Mouse (Mus musculus): ENCODE results near the gene Nodal. TPM values are rescaled to one million over a fixed set of nuclear protein-coding genes. Genes with fewer than 3 reads are reported as not detected.
A peak's percentile ranks its signal among the peaks of the same experiment; 100 is the strongest.

Nodal gene
- polyA plus RNA-seq, 1 experiment from 2014 or later: 0.24 TPM

DNA sequence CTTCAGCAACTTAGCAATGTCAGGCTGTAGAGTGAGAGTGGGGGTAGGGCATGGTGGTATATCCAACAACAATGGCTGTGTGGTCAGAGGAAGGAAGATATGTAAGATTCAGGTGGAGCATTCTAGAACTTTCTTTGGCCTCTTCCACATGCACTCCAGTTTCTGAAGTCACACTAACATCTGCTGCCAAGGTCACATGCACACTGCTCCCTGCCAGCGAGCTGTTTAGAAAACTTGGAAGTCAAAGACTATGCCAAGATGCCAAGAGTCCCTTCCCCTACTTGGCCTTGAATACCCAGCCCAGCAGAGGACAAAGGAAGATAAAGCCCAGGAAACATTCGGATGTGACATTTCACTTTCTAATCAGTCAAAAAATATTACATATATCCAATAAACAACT, 14.9 kb upstream of the Nodal start:
- Histone ChIP-seq H3K4me3 (no peak overlapping the region), H3K36me3 (no peaks in the 10 kb centered on the region), H3K4me1 (replicated peaks) (peaks cover 5% of the 10 kb centered on the region), H3K27ac (no peak overlapping the region), H3K27me3 (ENCODE audit: insufficient read depth, poor library complexity, severe bottlenecking) (peaks cover 15% of the 10 kb centered on the region; the same call in 1 of the 2 replicates), H3K9me3 (0 out of 2 replicates have a peak, but pooled peaks cover 3% of the 10 kb centered on the region)
- WGBS: 92% methylated on average over 2 of the region's 2 CpGs
- DNase-seq (ENCODE audit: low spot score): no peak

DNA sequence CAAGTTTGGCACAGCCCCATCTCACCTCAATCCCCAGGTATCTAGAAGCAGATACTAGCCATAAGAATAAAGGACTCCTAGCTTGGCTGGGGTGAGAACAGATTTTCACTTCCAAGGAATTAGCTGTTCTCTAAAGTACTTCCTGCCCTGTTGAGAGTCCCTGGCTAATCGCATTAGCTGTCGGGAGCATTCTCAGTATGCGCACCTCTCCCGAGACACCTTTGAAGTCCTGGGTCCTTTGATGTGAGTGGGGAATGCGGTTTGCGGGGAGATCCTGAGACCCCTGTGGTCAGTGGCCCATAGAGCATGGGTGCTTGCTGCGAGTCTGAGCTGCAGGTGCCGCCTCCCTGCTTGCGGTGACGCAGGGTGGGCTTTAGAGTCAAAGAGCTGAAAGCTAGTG, 11.8 kb upstream of the Nodal start:
- no peak overlapping the region for H3K27ac ChIP-seq
- 21% methylated on average over 10 of the region's 10 CpGs for WGBS
- H3K4me1 ChIP-seq (replicated peaks): peaks cover 21% of the 10 kb centered on the region
- DNase-seq (ENCODE audit: low spot score): no peak
- 0 out of 2 replicates have a peak, but pooled peaks cover 3% of the 10 kb centered on the region for H3K9me3 ChIP-seq
- no peak overlapping the region for H3K4me3 ChIP-seq
- H3K36me3 ChIP-seq: no peaks in the 10 kb centered on the region
- H3K27me3 ChIP-seq (ENCODE audit: insufficient read depth, poor library complexity, severe bottlenecking): peaks cover 20% of the 10 kb centered on the region; the same call in 1 of the 2 replicates

DNA sequence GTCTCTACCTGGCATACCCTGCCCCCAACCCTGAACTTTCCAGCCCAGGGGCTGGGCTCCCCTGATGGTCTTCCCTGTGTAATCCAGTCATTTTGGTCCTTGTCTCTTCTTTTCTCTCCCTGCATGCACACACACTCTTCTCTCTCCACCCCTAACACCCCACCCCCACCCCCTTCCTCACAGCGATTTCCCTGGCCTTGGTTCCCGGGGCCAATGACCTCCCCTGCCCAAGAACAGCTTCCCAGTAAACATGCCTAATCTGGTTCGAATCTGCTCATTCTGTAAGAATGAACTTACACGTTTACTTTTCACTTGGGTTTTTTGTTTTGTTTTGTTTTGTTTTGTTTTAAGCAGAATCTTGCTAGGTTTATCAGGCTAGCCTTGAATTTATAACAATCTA, 8.0 kb upstream of the Nodal start:
- H3K27ac ChIP-seq: no peak overlapping the region
- H3K9me3 ChIP-seq: 0 out of 2 replicates have a peak, but pooled peaks cover 3% of the 10 kb centered on the region
- no peak for DNase-seq (ENCODE audit: low spot score)
- peaks cover 31% of the 10 kb centered on the region for H3K4me1 ChIP-seq (replicated peaks)
- peaks cover 23% of the 10 kb centered on the region for H3K27me3 ChIP-seq (ENCODE audit: insufficient read depth, poor library complexity, severe bottlenecking)
- H3K4me3 ChIP-seq: no peak overlapping the region
- H3K36me3 ChIP-seq: no peaks in the 10 kb centered on the region
- 9% methylated on average over 4 of the region's 4 CpGs for WGBS

- peaks cover 31% of the 10 kb centered on the region for H3K4me1 ChIP-seq (replicated peaks)
- H3K4me3 ChIP-seq: no peak overlapping the region
- H3K9me3 ChIP-seq: 0 out of 2 replicates have a peak, but pooled peaks cover 3% of the 10 kb centered on the region
- no peaks in the 10 kb centered on the region for H3K36me3 ChIP-seq
- no peak for DNase-seq (ENCODE audit: low spot score)
- peaks cover 26% of the 10 kb centered on the region for H3K27me3 ChIP-seq (ENCODE audit: insufficient read depth, poor library complexity, severe bottlenecking)
- 29% methylated on average over 9 of the region's 9 CpGs for WGBS
- no peak overlapping the region for H3K27ac ChIP-seq
These were observed 7.6 kb upstream of the Nodal start for GRCm38 (mm10) chr10:61410193-61410592.

- no peaks in the 10 kb centered on the region for H3K36me3 ChIP-seq
- H3K27ac ChIP-seq: no peak overlapping the region
- no peaks in the 10 kb centered on the region for H3K9me3 ChIP-seq
- no peak for DNase-seq (ENCODE audit: low spot score)
- H3K27me3 ChIP-seq (ENCODE audit: insufficient read depth, poor library complexity, severe bottlenecking): peaks cover 38% of the 10 kb centered on the region
- peaks cover 33% of the 10 kb centered on the region for H3K4me1 ChIP-seq (replicated peaks)
- 62% methylated on average over 21 of the region's 21 CpGs for WGBS
- H3K4me3 ChIP-seq: no peak overlapping the region
These were observed 4.7 kb upstream of the Nodal start for GRCm38 (mm10) chr10:61412910-61413625.

DNA sequence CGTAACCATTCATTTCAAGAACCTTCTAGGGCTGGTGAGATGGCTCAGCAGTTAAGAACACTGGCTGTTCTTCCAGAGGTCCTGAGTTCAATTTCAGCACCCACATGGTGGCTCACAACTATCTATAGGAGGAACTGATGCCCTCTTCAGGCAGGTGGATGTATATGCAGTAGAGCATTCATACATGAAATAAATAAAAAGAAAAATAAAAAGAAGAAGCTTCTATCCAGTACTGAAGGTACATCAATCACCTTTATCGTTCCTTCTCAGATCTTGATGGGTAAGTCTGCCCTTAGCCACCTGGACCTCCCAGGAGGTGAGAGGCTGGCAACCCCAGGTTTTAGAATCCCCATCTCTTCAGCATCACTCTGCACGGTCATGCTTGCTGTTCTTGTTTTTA, 2.5 kb upstream of the Nodal start:
- Histone ChIP-seq H3K36me3 (no peaks in the 10 kb centered on the region), H3K27ac (no peak overlapping the region), H3K27me3 (ENCODE audit: insufficient read depth, poor library complexity, severe bottlenecking) (peaks cover 56% of the 10 kb centered on the region), H3K9me3 (no peaks in the 10 kb centered on the region), H3K4me3 (no peak overlapping the region), H3K4me1 (replicated peaks) (peaks cover 34% of the 10 kb centered on the region)
- WGBS: 71% methylated on average over 3 of the region's 3 CpGs
- DNase-seq (ENCODE audit: low spot score): no peak

GRCm38 (mm10) chr10:61415890-61416289, 1.9 kb upstream of the Nodal start:
- no peak for DNase-seq (ENCODE audit: low spot score)
- Histone ChIP-seq H3K4me1 (replicated peaks) (peaks cover 28% of the 10 kb centered on the region), H3K27ac (no peak overlapping the region), H3K4me3 (no peak overlapping the region), H3K36me3 (no peaks in the 10 kb centered on the region), H3K9me3 (no peaks in the 10 kb centered on the region), H3K27me3 (ENCODE audit: insufficient read depth, poor library complexity, severe bottlenecking) (peaks cover 62% of the 10 kb centered on the region)
- WGBS: 16% methylated on average over 8 of the region's 8 CpGs

DNA sequence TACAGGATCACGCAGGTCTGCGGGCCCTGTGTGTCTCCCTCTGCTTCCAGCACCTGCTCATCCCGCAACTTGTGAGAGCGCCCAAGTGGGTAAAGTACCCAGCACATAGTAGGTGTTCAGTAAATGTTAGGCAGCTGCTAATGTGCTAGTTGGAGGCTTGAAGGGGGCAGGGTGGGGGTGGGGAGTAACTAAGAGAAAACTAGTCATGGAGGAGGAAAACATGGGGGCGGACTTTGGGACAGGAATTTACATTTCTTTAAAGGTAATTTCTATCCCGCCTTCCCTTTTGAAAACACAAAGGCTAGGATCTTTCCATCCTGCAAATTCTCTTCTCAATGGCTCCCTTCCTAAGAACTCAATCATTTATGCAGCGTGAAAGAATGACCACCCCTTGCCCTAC, 1.2 kb upstream of the Nodal start:
- no peak for DNase-seq (ENCODE audit: low spot score)
- 24% methylated on average over 7 of the region's 7 CpGs for WGBS
- Histone ChIP-seq H3K27ac (no peak overlapping the region), H3K36me3 (no peaks in the 10 kb centered on the region), H3K27me3 (ENCODE audit: insufficient read depth, poor library complexity, severe bottlenecking) (peaks cover 68% of the 10 kb centered on the region), H3K4me3 (no peak overlapping the region), H3K4me1 (replicated peaks) (peaks cover 25% of the 10 kb centered on the region), H3K9me3 (no peaks in the 10 kb centered on the region)

- H3K9me3 ChIP-seq: no peaks in the 10 kb centered on the region
- 41% methylated on average over 2 of the region's 2 CpGs for WGBS
- H3K4me3 ChIP-seq: no peak overlapping the region
- DNase-seq (ENCODE audit: low spot score): no peak
- peaks cover 70% of the 10 kb centered on the region for H3K27me3 ChIP-seq (ENCODE audit: insufficient read depth, poor library complexity, severe bottlenecking)
- H3K4me1 ChIP-seq (replicated peaks): peaks cover 25% of the 10 kb centered on the region
- H3K27ac ChIP-seq: no peak overlapping the region
- no peaks in the 10 kb centered on the region for H3K36me3 ChIP-seq
These were observed 726 bp upstream of the Nodal start for GRCm38 (mm10) chr10:61417046-61417445.

DNA sequence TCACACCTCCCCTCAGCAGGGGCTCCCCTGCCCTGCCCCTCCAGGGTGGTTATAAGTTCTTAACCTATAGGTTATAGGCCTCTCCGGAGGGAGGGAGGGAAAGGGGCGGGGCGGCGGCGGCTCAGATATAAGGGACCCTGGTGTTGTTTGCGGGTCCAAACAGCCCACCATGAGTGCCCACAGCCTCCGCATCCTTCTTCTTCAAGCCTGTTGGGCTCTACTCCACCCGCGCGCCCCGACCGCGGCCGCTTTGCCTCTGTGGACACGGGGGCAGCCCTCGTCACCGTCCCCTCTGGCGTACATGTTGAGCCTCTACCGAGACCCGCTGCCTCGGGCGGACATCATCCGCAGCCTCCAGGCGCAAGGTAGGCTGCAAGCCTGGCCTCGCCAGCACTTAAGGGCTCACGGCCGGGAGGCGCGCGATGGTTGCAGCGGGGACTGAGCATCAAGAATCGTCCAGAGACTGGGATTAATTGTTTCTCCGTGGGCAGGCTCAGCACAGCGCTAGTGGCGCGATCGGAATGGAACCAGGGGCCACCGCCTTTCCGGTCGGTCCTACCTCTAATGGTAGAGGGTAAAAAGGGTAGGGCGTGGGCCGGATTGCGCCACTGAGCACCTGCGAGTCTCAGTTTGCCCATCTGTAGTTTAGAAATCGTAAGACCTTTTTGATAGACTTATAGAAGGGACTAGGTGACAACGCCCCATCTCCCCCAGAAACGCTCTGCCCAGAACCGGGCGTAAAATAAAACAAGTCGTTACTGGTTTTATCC, 544 bp downstream of the Nodal start:
- Histone ChIP-seq H3K27me3 (ENCODE audit: insufficient read depth, poor library complexity, severe bottlenecking) (peaks cover 72% of the 10 kb centered on the region), H3K27ac (no peak overlapping the region), H3K36me3 (no peaks in the 10 kb centered on the region), H3K9me3 (no peaks in the 10 kb centered on the region), H3K4me3 (peak overlapping the region; percentile 56), H3K4me1 (replicated peaks) (peaks cover 23% of the 10 kb centered on the region)
- peak; percentile 54 for DNase-seq (ENCODE audit: low spot score)
- WGBS: 3% methylated on average over 50 of the region's 50 CpGs

- Histone ChIP-seq H3K36me3 (no peaks in the 10 kb centered on the region), H3K27me3 (ENCODE audit: insufficient read depth, poor library complexity, severe bottlenecking) (peaks cover 72% of the 10 kb centered on the region), H3K4me3 (peak overlapping the region; percentile 56), H3K9me3 (no peaks in the 10 kb centered on the region), H3K27ac (no peak overlapping the region), H3K4me1 (replicated peaks) (peaks cover 24% of the 10 kb centered on the region)
- DNase-seq (ENCODE audit: low spot score): peak; percentile 40
- 3% methylated on average over 24 of the region's 24 CpGs for WGBS
These were observed 1.4 kb downstream of the Nodal start for GRCm38 (mm10) chr10:61419146-61419545.

DNA sequence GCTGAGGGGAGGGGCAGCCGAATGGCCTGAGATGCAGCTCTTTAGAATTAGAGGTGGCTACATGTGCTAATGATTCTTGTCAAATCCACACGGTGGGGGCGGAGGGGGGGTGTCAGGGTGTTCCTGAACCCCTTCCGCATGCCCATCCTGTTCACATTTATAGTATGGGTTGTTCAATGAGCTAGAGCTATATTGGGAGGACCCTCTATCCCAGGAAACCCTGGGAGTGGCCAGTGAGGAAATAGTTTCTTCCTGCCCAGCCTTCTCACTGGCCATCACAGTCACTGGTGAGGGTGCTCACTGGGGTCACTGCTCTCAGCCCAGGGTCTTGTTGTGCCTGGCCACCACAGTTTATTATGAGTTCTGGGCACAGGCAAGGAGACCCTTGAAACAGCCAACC, 2.2 kb downstream of the Nodal start:
- H3K4me1 ChIP-seq (replicated peaks): peaks cover 31% of the 10 kb centered on the region
- H3K27me3 ChIP-seq (ENCODE audit: insufficient read depth, poor library complexity, severe bottlenecking): peaks cover 68% of the 10 kb centered on the region
- H3K27ac ChIP-seq: no peak overlapping the region
- no peak overlapping the region for H3K4me3 ChIP-seq
- no peaks in the 10 kb centered on the region for H3K9me3 ChIP-seq
- no peaks in the 10 kb centered on the region for H3K36me3 ChIP-seq
- no peak for DNase-seq (ENCODE audit: low spot score)
- 66% methylated on average over 4 of the region's 4 CpGs for WGBS

- H3K4me1 ChIP-seq (replicated peaks): peaks cover 33% of the 10 kb centered on the region
- no peaks in the 10 kb centered on the region for H3K9me3 ChIP-seq
- whole genome bisulfite sequencing: 90% methylated on average over 12 of the region's 12 CpGs
These were observed 5.1 kb downstream of the Nodal start for GRCm38 (mm10) chr10:61422861-61423260.

More at GRCm38 (mm10) chr10:61422861-61423260, 5.1 kb downstream of the Nodal start:
- H3K36me3 ChIP-seq: peaks cover 1% of the 10 kb centered on the region; the same call in 1 of the 2 replicates
- no peak for DNase-seq (ENCODE audit: low spot score)
- H3K27me3 ChIP-seq (ENCODE audit: insufficient read depth, poor library complexity, severe bottlenecking): peaks cover 40% of the 10 kb centered on the region
- H3K27ac ChIP-seq: no peak overlapping the region
- no peak overlapping the region for H3K4me3 ChIP-seq
